Mouse (Mus musculus): Measurements from ENCODE around the gene Gas7.

DNA sequence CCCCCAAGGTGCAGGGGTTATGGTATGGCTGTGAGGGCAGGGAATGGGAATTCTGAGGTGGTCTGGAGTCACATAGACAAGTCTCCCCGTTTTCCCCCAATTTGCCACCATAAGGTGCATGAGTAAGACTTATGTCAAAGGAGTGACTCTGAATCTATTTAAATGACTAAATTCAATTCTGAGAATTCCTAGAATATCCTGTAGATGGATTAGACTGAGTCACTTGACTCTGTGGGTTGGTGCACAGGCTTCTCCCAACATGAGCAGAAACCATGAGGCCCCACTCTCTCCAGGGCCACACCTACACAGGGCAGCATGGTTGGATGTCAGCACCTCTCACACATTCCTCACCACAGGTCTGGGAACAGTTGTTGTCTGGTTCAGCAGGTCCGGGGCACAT lies 224.7 kb downstream of the Gas7 start:
- TF ChIP-seq EP300 (IDR thresholded peaks at IDR 0.05; ENCODE audit: low read depth), result no peak
- TF ChIP-seq CTCF (IDR thresholded peaks at IDR 0.05; ENCODE audit: low read depth), result no peak
